Mouse (Mus musculus) adrenal gland, adult 18-20 months (tissue): ENCODE results near the gene Wfikkn2. TPM values are rescaled to one million over a fixed set of nuclear protein-coding genes. Genes with fewer than 3 reads are reported as not detected.

Experiments
- DNase-seq, 2 experiments: peaks; one replicate each; pipeline ENCODE4 v3.0.0; 2021 to 2022; ENCODE audit warnings: low spot score in 2 of 2
- total RNA-seq, 2 experiments: library from RNA; stranded (reverse); gene quantifications; 1 replicate in 1 of 2; 2 replicates in 1 of 2; pipeline ENCODE4 v1.2.3; 2021

Gene Wfikkn2
- total RNA-seq, 2 experiments from 2014 or later, result 0.53 to 2.2 TPM

- DNase-seq, result no peak
Observed at GRCm38 (mm10) chr11:94198405-94199146, 47.2 kb downstream of the Wfikkn2 start.

- DNase-seq, result no peak
Observed at GRCm38 (mm10) chr11:94196311-94196710, 49.5 kb downstream of the Wfikkn2 start.

DNA sequence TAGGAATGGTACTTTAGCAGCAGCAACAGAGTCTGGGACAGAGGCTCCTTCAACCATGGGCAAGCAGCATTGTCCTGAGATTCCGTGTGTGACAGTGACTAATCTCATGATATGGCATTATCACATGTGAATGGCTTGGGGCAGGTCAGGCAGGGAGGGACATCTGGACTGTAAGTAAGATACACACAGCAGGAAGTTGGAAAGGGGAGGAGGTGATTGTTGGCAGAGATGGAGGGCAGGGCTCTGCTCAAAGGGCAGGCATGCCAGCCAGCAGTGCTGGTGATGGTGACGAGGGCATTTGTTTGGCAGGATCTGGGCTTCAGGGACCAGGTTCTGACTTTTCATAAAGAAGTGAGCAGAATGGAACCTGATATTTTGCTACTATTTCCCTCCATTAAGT is 52.7 kb downstream of the Wfikkn2 start:
- no peak for DNase-seq

DNA sequence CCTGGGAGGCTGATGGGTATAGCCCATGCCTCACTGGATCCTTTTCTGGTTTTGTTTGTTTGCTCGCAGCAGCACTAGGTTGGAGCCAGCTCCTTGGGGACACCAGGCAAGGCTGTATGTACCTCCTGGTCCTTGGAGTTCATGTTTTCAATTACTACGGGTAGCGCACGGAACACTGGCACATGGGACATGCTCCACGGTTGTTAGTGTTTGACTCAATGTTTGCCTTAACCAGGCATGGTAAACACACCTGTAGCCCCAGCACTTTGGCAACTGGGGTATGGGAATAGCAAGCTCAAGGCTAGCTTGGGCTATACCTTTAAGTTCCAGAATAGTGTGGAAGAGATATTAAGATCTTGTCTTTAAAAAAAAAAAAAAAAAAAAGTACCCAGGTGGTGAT is 55.1 kb downstream of the Wfikkn2 start:
- no peak for DNase-seq

GRCm38 (mm10) chr11:94189579-94189978 is 56.2 kb downstream of the Wfikkn2 start:
- DNase-seq, result no peak

Other genes with a start within 250 kb of the Wfikkn2 start
- 100 to 1,000 TPM; 112 to 130 TPM for gene Spag9, start 249.9 kb downstream of the Wfikkn2 start, total RNA-seq
- gene Tob1, start 34.6 kb downstream of the Wfikkn2 start, total RNA-seq, result 100 to 1,000 TPM; 170 to 250 TPM
- not detected for gene Gm21885, start 35.9 kb upstream of the Wfikkn2 start, total RNA-seq
- gene Luc7l3, start 76.0 kb upstream of the Wfikkn2 start, total RNA-seq, result 10 to 100 TPM; 58.1 to 71.9 TPM
- 100 to 1,000 TPM; 149 to 159 TPM for gene Ankrd40, start 82.0 kb upstream of the Wfikkn2 start, total RNA-seq
- gene Abcc3, start 147.0 kb upstream of the Wfikkn2 start, total RNA-seq, result 1 to 10 TPM; 3.7 to 6.5 TPM
- gene Cacna1g, start 228.2 kb upstream of the Wfikkn2 start, total RNA-seq, result under 1 TPM; 0.32 to 0.70 TPM
- not detected for gene Spata20, start 240.2 kb upstream of the Wfikkn2 start, total RNA-seq